Mouse (Mus musculus): ENCODE results near the gene Prkd3. TPM values are rescaled to one million over a fixed set of nuclear protein-coding genes. Genes with fewer than 3 reads are reported as not detected.
A peak's percentile ranks its signal among the peaks of the same experiment; 100 is the strongest.

The Prkd3 gene
- total RNA-seq, 2 experiments from 2014 or later = 17.9 to 18.3 TPM

DNA sequence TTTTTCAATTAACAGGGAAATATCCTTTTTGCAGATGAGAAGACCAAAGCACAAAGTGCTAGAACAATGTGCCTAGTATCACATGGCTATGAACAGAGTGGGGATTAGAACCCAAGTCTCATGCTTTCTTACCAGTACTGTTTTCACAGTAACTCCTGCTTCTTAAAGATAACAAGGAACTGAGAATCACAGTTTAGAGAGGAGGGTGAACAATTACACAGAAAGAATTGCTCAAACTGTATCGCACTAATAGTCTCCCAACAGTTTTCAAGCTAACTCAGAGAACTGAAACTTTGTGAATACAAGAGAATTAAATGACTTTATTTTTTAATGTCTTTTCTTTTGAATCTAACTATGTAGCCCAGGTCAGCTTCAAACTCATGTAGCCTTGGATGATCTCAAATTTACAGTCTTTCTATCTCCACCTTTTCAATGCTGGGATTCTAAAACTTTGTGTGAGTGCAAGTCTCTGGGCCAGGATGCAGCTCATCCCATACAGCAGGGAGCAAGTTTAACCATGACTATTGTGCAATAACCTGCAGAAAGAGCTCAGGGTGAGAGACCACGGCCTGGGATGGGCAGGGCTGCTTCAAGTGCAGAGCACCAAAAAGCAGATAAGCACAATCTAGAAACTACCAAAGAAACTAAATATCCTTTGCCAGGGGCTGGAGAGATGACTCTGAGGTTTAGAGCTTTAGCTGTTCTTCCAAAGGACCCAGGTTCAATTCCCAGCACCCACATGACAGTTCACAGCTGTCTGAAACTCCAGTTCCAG lies 5.5 kb downstream of the Prkd3 start:
- intact Hi-C loops (cut with DNase I) = no loop called here
- no peak for DNase-seq

DNA sequence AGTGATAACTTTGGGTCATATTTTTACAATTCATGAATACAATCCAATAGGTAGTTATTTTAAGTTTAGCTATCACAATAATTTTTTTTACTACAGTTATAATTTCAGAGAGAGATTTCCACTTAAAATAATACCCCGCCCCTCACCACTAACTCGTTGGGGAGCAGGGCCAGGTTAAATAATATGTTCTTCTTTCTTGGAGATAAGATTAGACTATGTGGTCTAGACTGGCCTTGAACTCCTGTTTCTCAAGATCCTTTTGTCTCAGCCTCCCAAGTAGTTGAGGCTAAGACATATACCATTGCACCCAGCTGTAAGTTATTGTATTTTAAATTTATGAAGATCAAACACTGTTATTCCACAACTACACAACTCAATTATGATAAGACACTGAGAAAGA lies 7.0 kb downstream of the Prkd3 start:
- no peak for DNase-seq
- intact Hi-C loops (cut with DNase I) = no loop called here

DNA sequence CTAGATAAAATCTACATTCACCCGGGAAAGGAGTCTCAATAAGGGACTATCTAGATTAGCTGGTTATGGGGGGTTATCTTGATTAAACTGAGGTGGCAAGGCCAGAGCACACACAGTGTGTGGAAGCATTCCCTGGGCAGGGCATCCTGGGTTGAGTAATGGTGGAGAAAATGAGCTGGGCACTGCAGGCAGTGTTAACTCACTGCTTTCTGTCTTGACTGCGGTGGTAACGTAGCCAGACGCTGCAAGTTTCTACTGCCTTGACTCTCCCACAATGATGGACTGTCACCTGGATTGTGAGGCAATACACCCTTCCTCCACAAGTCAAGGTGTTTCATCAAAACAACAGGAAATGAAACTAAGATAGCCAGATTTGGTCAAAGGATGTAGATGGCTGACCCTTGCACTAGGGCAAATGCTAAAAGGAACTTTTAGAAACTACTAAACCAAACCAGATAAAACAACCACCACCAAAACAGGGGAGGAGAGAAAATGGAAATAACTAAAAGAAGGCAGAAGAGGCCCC lies 20.8 kb downstream of the Prkd3 start:
- no peak for DNase-seq
- intact Hi-C loops (cut with DNase I) = no loop called here

DNA sequence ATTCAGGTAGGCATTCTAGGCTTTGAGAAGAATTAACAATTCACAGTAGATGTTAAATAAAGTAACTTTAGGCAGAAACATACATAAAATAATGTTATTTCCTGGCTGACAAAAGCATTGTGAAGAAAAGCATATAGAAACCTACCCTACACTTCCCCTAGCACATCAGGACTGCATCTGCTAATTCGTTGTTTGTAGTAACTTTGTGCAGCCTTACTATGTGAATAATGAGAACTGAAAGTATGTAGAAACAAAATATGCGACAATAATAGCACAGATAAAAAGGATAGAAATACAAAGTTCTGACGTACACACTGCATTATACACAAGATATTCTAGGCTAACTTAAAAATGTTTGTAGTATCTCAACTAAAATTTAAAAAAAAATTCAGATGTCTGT lies 21.4 kb downstream of the Prkd3 start:
- intact Hi-C loops (cut with DNase I) = no loop called here
- no peak for DNase-seq

DNA sequence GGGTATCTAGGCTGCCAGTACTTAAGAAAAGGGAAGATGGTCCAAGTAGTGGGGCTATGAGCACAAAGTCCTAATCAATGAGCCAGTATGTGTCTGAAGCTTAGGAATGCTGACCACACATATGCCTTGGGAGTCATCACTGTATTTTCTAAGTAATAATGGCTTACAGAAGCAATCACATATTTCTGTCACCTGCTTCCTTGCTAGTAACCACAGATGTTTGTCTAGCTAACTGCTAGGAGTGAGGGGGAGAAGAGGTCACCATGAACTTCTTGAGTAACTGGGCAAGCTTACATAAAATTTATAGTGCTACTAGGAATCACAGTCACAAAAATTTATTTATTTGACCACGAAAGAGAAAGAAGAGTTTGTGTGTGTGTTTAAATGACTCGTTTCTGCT lies 22.5 kb downstream of the Prkd3 start:
- DNase-seq = no peak
- intact Hi-C loops (cut with DNase I) = no loop called here

DNA sequence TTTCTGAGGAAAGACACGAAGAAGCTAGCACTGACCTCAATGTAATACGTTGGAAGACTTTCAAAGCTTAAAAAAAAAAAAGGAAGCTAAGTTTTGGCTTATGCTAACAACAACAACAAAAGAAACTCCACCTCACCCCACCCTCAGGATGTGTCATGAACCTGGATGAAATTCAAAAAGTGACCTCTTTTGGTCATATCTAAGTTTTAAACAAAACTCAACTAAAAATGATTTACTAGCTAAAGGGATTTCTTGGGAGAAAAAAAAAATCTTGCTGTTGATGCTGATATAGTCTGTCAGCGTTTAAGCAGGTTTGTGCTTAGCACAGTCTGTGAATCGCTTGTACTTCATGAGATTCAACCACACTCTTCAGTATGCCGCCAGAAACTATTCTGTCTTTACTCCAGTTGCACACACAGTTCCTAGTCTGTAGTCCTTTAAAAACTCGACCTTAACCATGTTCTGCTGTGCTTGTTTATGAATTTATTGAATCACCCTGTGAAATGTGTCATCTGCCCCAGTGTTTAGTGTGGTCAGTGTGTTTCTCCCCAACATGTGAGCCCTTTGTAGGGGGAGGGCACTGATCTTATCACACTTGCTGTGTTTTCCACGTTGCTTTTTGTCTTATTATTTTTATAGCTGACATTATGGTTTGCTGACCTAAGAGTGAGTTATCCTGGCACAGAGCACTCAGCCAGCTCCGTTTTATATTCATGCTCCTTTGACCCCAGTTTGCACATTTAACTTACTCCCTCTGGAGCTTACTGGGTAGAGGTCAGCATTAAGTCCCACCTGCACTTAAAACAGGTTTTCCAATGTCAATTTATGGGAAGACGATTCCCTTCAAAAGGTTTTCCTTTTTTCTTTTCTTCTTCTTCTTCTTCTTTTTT lies 25.4 kb downstream of the Prkd3 start:
- peak in 1 of 2 experiments; percentile 15 for DNase-seq
- intact Hi-C loops (cut with DNase I) = no loop called here

DNA sequence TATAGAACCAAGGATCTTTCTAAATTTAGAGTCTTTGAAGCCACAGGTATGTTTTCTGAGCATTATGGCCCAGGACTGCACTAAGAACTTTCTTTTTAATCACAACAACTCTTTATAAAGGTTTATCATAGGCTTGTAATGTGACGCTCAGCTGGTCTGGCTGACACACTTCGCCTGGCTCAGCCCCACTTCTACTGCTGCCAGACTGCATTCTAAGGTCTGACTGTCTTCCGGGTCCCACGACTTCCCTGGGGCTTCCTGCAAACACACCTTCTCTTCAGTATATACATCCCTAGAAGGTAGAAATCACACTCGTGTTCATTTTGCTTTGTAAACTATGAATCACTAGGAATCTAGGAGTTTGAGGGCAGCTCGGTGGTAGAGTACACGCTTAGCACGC lies 26.2 kb downstream of the Prkd3 start:
- peak in 1 of 2 experiments; percentile 21 for DNase-seq
- intact Hi-C loops (cut with DNase I) = no loop called here

DNA sequence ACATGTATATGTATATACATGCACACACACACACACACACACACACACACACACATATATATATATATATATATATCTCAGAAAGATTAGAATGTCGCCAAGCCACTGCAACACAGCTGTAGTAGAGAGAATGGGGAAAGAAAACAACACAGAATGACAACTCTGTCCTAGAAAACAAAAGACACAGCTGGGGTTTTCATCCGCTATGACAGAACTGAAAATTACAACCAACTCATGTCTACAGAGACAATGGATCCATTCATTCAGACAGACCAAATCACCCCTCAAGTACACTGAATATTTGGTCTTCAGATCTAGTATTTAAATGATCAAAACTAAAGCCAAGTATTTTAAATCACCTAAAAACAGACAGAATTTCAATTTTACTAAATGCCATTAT lies 26.9 kb downstream of the Prkd3 start:
- no peak for DNase-seq
- intact Hi-C loops (cut with DNase I) = loop anchor here (2.0 kb wide), 1 partner anchor 27 kb away; the partner anchor contains the start of gene Prkd3

DNA sequence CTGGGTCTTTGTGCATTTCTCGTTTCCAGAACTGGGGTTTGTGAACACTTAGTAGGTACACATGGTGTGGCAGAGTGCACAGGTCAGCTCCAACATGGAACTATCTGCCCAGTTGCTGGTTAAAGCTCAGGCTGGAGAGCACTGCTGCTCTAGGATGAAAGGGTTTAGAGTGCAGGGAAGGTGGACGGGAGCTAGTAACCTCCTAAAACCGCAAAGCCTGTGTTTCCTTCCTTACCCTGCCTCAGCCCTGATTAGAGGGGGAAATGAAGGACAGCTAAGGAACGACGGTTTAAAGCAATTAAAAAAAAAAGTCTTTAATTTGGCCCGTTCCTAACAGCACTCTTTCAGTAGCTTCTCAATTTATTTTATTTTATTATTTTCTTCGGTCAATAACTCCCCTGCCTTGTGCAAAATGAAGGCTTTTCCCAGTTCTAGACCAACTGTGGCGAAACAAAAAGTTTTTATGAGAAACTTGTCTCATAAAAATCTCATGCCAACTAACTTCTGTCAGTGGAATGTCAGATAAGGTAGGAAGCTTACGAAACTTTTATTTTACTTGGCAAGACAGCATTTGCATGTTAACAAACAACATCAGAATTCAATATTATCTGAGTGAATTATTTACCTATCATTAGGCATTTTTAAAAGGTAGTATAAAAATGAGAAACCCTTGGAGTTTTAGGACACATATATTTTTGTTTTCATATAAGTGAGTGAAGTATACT lies 28.2 kb downstream of the Prkd3 start:
- no peak for DNase-seq
- intact Hi-C loops (cut with DNase I) = loop anchor here (2.0 kb wide), 1 partner anchor 28 kb away; the partner anchor contains the start of gene Prkd3

DNA sequence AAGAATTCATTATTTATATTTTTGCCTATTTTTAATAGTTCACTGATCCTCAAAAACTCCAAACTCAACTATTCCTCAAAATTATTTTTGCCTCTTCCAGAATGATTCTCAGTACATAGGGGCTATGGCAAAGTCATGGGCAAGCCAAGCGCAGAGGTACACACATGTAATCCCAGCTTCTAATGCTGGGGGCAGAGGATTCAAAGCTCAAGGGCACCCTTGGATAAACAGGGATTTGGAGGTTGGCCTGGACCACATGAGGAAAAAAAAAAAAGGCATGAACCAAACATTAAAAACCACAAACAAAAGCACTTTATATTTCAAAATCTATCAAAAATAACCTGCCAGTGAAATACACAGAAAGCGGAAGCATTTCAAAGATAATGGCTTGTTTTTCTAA lies 29.1 kb downstream of the Prkd3 start:
- DNase-seq = no peak
- intact Hi-C loops (cut with DNase I) = no loop called here

DNA sequence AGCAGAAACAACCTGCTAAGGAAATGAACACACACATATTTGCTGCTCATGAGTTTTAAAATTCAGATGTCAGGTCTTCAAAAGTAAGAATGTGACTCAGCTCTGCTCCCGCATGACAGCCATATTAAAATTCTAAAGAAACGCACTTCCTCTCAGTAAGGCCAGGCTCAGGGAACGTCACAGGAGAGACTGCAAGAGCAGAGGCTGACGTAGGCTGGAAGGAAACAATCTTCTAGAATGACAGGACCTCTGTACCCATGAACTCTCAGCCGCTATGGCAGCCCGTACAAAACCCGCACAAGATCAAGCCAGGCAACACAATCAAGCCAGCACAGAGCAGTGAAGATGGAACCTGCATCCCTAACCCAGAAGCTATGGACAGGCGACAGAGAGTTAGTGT lies 31.6 kb downstream of the Prkd3 start:
- intact Hi-C loops (cut with DNase I) = no loop called here
- no peak for DNase-seq

DNA sequence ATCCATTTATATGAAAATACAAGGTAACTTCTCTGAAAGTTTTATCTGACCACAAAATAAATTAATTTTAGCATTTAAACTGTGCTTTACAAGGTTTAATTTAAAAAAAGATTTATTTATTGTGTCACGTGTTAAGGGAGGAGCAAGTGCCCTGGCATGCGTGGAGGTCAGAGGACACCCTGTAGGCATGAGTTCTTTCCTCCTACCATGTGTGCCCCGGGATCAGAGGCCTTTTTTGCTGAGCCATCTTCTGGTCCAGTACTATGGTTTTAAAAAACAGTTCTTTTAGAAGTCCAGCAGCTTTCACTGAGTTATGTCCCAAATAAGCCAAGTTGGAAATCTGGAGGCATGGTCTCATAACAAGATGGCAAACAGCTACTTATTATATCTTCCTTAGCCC lies 36.9 kb downstream of the Prkd3 start:
- intact Hi-C loops (cut with DNase I) = loop anchor here (5.0 kb wide), 1 partner anchor 594 kb away; no protein-coding TSS in a partner anchor
- no peak for DNase-seq

DNA sequence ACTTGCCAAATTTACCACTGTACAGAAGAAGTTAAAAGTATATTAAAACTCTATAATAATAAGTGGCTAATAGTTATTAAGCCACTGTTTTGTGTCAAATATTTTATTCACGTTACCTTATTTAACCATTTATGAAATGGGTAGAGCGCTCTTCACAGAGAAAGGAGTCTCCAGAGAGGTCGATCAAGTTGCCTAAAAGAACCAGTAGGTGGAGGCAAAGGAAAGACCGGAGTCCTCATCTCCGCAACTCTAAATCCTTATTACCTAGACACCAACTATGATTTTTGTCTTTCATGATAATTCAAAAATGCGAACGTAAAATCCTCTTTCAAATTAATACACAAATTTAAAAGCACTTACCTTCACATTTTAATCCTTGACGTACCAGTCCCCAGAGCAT lies 37.5 kb downstream of the Prkd3 start:
- intact Hi-C loops (cut with DNase I) = loop anchor here (5.0 kb wide), 1 partner anchor 594 kb away; no protein-coding TSS in a partner anchor
- DNase-seq = no peak

DNA sequence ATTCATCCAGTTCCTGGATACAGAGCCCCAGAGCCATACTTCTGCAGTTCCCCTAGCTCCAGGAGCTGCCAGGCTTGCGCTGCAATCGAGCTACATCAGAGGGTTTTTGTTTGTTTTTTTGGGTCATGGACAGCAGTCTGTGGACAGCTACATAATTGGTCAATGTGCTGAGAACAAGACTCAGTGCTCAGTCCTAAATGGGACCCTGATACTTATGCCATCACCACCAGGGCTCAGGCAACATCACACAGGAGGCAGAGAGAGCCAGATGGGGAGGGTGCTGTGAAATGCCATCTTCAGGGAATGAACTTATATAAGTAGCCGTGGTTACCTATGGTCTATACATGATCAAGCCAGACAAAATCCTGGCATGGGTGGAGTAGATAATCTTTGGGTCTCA lies 52.1 kb downstream of the Prkd3 start:
- intact Hi-C loops (cut with DNase I) = no loop called here
- DNase-seq = no peak

DNA sequence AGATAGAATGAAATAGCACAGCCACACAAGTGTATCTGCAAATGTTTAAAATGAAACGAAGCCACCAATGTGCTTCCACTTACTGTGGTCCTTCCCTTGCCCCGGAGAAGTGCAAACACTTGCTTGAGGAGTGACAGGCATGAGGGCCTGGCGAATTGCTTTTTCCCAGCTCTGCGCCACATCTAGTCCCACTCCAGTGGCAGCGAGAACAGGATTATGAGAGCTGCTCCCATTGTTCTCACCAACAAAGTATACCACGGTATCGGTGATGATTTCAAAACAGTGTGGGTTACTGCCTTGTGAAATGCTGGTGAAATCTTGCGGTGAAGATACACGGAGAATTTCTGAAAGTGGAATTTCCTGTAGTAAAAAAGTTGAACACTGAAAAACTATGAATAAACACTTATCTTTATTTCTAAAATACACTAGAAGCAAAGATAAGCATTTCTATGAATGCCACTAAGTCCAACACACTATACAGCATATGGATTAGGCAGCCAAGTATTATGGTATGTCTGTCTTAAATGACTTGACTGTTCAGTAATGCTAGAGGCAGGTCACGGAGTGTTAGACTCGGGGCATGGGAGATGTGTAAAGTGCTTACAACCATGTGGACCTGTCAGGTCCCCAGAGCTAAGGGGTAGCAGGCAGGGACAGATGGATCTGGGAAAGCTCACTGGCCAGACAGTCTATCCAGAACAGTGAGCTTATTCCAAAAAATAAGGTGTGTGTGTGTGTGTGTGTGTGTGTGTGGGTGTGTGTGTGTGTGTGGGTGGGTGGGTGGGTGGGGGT lies 54.3 kb downstream of the Prkd3 start:
- intact Hi-C loops (cut with DNase I) = no loop called here
- no peak for DNase-seq

DNA sequence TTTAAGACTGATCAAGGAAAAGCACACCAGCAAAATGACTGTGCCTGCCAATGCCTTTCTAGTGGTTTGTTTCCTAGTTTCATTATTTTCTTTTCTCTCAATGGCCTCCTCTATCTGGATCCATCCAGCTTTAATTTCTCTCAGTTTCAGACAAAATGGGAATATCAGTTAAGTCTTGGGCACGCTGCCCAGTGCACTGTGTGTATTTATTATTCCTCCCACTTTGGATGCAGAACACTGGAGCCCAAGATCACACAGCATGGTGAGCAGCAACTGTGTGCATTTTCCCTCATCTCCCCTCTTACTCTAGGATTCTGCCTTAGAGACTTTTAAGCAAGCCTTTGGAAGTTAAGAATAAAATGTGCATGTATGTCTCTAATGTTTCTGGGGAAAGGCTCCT lies 56.2 kb downstream of the Prkd3 start:
- DNase-seq = no peak
- intact Hi-C loops (cut with DNase I) = no loop called here

DNA sequence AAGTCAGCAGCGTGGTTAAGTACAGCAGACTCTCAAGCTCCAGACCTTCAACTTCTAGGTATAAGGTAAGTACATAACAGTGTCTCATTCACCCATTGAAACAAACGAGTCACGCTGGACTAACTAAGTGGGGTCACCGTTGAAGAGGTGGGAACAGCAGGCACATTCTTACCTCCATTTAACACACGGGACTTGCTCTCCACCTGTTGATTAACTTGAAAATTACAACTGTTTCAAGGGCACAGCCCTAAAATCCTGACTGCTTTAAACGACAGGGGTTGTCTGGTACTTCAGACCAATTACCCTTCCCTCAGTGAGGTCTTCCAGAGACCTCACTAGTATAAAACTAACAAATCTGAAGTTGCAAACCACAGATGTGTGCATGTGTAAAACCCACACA lies 61.1 kb downstream of the Prkd3 start:
- intact Hi-C loops (cut with DNase I) = no loop called here
- no peak for DNase-seq

DNA sequence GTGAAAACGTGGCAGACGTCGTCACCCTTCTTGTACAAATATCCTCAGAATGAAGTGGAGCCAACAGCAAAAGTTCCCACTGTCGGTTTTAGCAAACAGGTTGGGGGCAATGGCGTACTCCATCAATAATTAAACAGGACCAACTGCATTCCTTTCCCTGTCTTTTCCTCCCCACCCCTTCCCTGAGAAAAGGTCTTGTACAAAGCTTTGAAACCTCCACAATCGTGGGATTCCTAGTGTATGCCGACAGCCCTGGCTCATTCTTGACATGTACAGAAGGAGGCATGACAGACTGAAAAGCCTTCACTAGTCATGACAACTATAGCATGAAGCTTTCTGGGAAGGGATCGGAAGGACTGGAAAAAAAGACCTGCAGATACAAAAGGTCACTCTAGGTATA lies 67.4 kb downstream of the Prkd3 start:
- intact Hi-C loops (cut with DNase I) = no loop called here
- no peak for DNase-seq

DNA sequence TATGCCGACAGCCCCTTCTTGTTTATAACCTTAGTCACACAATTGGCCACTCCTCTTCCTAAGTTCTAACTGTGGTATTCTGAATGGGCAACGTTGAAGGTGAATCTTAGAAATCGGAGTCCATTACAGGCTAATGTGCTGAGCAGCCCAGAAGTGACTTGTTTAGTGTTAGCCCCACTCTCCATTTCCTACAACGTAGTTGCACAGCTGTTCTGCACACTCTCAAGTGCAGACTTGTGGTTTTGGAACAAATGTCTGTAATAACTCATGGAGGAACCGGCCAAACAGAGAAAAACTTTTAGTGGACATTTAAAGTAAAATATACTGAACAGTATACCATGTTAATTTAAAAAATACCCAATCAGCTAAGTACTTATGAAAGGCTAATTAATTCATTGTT lies 68.5 kb downstream of the Prkd3 start:
- intact Hi-C loops (cut with DNase I) = no loop called here
- no peak for DNase-seq

DNA sequence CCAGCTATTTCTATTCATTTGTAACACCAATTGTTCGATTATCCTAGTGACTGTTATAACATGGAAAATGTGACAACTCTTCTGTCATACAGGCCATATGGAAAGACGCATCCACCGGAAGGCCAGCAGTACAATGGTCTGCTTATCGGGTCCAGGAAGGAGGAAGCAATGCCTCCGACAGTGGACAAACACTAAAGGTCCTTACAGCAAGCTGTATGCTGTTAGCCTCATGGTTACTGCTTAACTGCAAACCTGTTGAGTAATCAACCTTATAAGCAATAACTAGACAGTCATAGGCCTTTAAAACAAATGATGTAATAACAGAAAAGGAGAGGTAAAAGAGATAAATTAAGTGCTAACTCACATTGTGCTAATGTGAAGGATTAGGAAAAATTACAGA lies 69.4 kb downstream of the Prkd3 start:
- intact Hi-C loops (cut with DNase I) = no loop called here
- DNase-seq = no peak

All from heart, postnatal 36 days (tissue).